Mouse (Mus musculus) gastrocnemius, postnatal 14 days (tissue): ENCODE measurements around the gene Esp36. TPM values are rescaled to one million over a fixed set of nuclear protein-coding genes. Genes with fewer than 3 reads are reported as not detected.
"Not testable (repeated sequence)": the region's sequence is repeated elsewhere in the genome, so short reads cannot be mapped to it uniquely, and the experiment has no call there.

ENCODE experiments used
- DNase-seq: peaks from one replicate; pipeline ENCODE4 v3.0.0; 2021; ENCODE audit warnings: mixed read lengths
- intact Hi-C: fragments of 180-260 bp; cut with DNase I; formaldehyde crosslinking; loops from one replicate; pipeline ENCODE4 v1.15.1; 2025; ENCODE audit warnings: low total_unique reads
- long read RNA-seq, 2 experiments: library from polyadenylated mRNA; stranded (forward); transcript quantifications; one replicate each; pipeline ENCODE4 v2.0.0; 2021
- total RNA-seq, 2 experiments: library from RNA; stranded (reverse); gene quantifications; 2 replicates each; pipeline ENCODE4 v1.2.3; 2021

Esp36 gene
- total RNA-seq, result not detected
- long read RNA-seq, experiment 1, result 0 reads
- long read RNA-seq, experiment 2, result 0 reads

- DNase-seq, result no peak
Observed at GRCm38 (mm10) chr17:38420085-38420484, at the start of gene Esp36. Gene Esp36, minus strand, starts transcription at chr17:38420185.

GRCm38 (mm10) chr17:38456206-38456605 lies 36.2 kb upstream of the Esp36 start:
- DNase-seq, intact Hi-C loops: not testable (repeated sequence)

More at GRCm38 (mm10) chr17:38420085-38420484, at the start of gene Esp36:
- intact Hi-C loops, result no loop called here

- intact Hi-C loops, result no loop called here
Observed at GRCm38 (mm10) chr17:38450688-38451087, 30.7 kb upstream of the Esp36 start.

GRCm38 (mm10) chr17:38406135-38406534 lies 13.8 kb downstream of the Esp36 start:
- intact Hi-C loops, result no loop called here
- DNase-seq, result no peak

More at GRCm38 (mm10) chr17:38450688-38451087, 30.7 kb upstream of the Esp36 start:
- DNase-seq, result no peak

GRCm38 (mm10) chr17:38391821-38392220 lies 28.2 kb downstream of the Esp36 start:
- no peak for DNase-seq
- intact Hi-C loops, result no loop called here

Other genes with a start within 250 kb of the Esp36 start
- not detected for gene Olfr134, start 248.8 kb downstream of the Esp36 start, total RNA-seq
- not detected for gene Olfr135, start 215.8 kb downstream of the Esp36 start, total RNA-seq
- not detected for gene Olfr138, start 159.2 kb downstream of the Esp36 start, total RNA-seq
- not detected for gene Olfr137, start 112.6 kb downstream of the Esp36 start, total RNA-seq
- gene Olfr136, start 90.4 kb downstream of the Esp36 start, total RNA-seq, result not detected
- not detected for gene Esp34, start 134.0 kb upstream of the Esp36 start, total RNA-seq
- gene Esp31, start 219.3 kb upstream of the Esp36 start, total RNA-seq, result not detected